Mouse (Mus musculus) C2C12 (cell line): ENCODE data around the gene Stx16. TPM values are rescaled to one million over a fixed set of nuclear protein-coding genes. Genes with fewer than 3 reads are reported as not detected.

ENCODE experiments used
- H3K27me3 ChIP-seq: one replicate; pipeline ENCODE4 v1.6.1; 2011; ENCODE audit not compliant: control insufficient read depth, insufficient read depth, insufficient read length
- H3K36me3 ChIP-seq: one replicate; pipeline ENCODE4 v1.6.1; 2011; ENCODE audit not compliant: control insufficient read depth, insufficient read depth
- H3K4me3 ChIP-seq: one replicate; pipeline ENCODE4 v1.5.1; 2011; ENCODE audit warnings: mild to moderate bottlenecking, control low read depth; ENCODE audit not compliant: poor library complexity, insufficient read depth, severe bottlenecking
- H3K79me2 ChIP-seq: one replicate; pipeline ENCODE4 v1.6.1; 2011; ENCODE audit not compliant: control insufficient read depth, insufficient read depth
- H3K79me3 ChIP-seq: one replicate; pipeline ENCODE4 v1.6.1; 2011; ENCODE audit warnings: low read depth, control low read depth
- H3ac ChIP-seq: one replicate; pipeline ENCODE3; 2011; ENCODE audit warnings: low read depth; ENCODE audit not compliant: control insufficient read depth, insufficient read length
- CEBPB ChIP-seq: IDR thresholded peaks from one replicate; pipeline ENCODE4 v1.6.1; 2011; ENCODE audit warnings: low read depth, mild to moderate bottlenecking, control low read depth, moderate library complexity
- CTCF ChIP-seq: IDR thresholded peaks from one replicate; pipeline ENCODE4 v1.5.1; 2011; ENCODE audit not compliant: control insufficient read depth, insufficient read depth, insufficient read length
- FOSL1 ChIP-seq: IDR thresholded peaks from one replicate; pipeline ENCODE4 v1.8.0; 2011; ENCODE audit warnings: mild to moderate bottlenecking, low read length; ENCODE audit not compliant: poor library complexity, insufficient read depth, severe bottlenecking
- MAX ChIP-seq: IDR thresholded peaks from one replicate; pipeline ENCODE4 v1.6.1; 2011; ENCODE audit warnings: mild to moderate bottlenecking, control low read depth
- MYOD1 ChIP-seq: IDR thresholded peaks from one replicate; pipeline ENCODE4 v1.6.1; 2011; ENCODE audit warnings: low read depth; ENCODE audit not compliant: control insufficient read depth, insufficient read length
- MYOG ChIP-seq: IDR thresholded peaks from one replicate; pipeline ENCODE4 v1.6.1; 2011; ENCODE audit not compliant: control insufficient read depth, insufficient read length; ENCODE audit errors: extremely low read depth
- USF1 ChIP-seq: IDR thresholded peaks from one replicate; pipeline ENCODE4 v1.6.1; 2011; ENCODE audit warnings: low read depth, mild to moderate bottlenecking, control low read depth, moderate library complexity
- polyA plus RNA-seq: library from polyadenylated mRNA; unstranded; fragments of >200 nt; fragmentation: generic; extraction: Trizol; gene quantifications from one replicate; pipeline ENCODE4 v1.2.1, GENCODE M21; 2012; ENCODE audit warnings: missing spikeins

Stx16 gene
- polyA plus RNA-seq, 1 experiment, result 9.8 TPM

- TF ChIP-seq MYOG (no peak), MYOD1 (no peak), FOSL1 (no peak), USF1 (no peak), CTCF (no peak), CEBPB (no peak), MAX (no peak)
- H3K79me3 ChIP-seq, result no peaks in the 10 kb centered on the region
- no peak overlapping the region for H3ac ChIP-seq
- H3K4me3 ChIP-seq, result no peak overlapping the region
- no peaks in the 10 kb centered on the region for H3K79me2 ChIP-seq
- no peaks in the 10 kb centered on the region for H3K27me3 ChIP-seq
- H3K36me3 ChIP-seq, result no peaks in the 10 kb centered on the region
Observed at GRCm38 (mm10) chr2:174069532-174070049, 6.5 kb upstream of the Stx16 start.

GRCm38 (mm10) chr2:174071406-174071805 is 4.7 kb upstream of the Stx16 start:
- H3K27me3 ChIP-seq, result no peaks in the 10 kb centered on the region
- TF ChIP-seq FOSL1 (no peak), USF1 (no peak), MAX (no peak), MYOG (no peak), CEBPB (no peak), CTCF (no peak), MYOD1 (no peak)
- H3K79me2 ChIP-seq, result peaks cover 4% of the 10 kb centered on the region
- no peak overlapping the region for H3ac ChIP-seq
- H3K36me3 ChIP-seq, result no peaks in the 10 kb centered on the region
- H3K4me3 ChIP-seq, result no peak overlapping the region
- H3K79me3 ChIP-seq, result peaks cover under 1% of the 10 kb centered on the region

- Histone ChIP-seq H3K79me2 (peaks cover 23% of the 10 kb centered on the region), H3ac (no peak overlapping the region), H3K36me3 (no peaks in the 10 kb centered on the region), H3K79me3 (peaks cover 18% of the 10 kb centered on the region), H3K4me3 (no peak overlapping the region), H3K27me3 (no peaks in the 10 kb centered on the region)
- TF ChIP-seq FOSL1 (no peak), MAX (no peak), CTCF (no peak)
Observed at GRCm38 (mm10) chr2:174073156-174073790, 2.8 kb upstream of the Stx16 start.

GRCm38 (mm10) chr2:174074621-174075020 is 1.5 kb upstream of the Stx16 start:
- H3K4me3 ChIP-seq, result no peak overlapping the region
- H3K79me2 ChIP-seq, result peaks cover 36% of the 10 kb centered on the region

GRCm38 (mm10) chr2:174075072-174075570 is 987 bp upstream of the Stx16 start:
- H3K4me3 ChIP-seq, result no peak overlapping the region
- TF ChIP-seq MYOD1, result no peak
- TF ChIP-seq MYOG, result no peak
- no peak for TF ChIP-seq FOSL1
- TF ChIP-seq MAX, result no peak
- no peak for TF ChIP-seq CEBPB
- no peak for TF ChIP-seq USF1
- TF ChIP-seq CTCF, result no peak
- H3K79me3 ChIP-seq, result peaks cover 34% of the 10 kb centered on the region
- no peaks in the 10 kb centered on the region for H3K27me3 ChIP-seq
- peaks cover 41% of the 10 kb centered on the region for H3K79me2 ChIP-seq
- H3ac ChIP-seq, result no peak overlapping the region
- H3K36me3 ChIP-seq, result no peaks in the 10 kb centered on the region

More at GRCm38 (mm10) chr2:174074621-174075020, 1.5 kb upstream of the Stx16 start:
- H3K79me3 ChIP-seq, result peaks cover 30% of the 10 kb centered on the region
- H3K27me3 ChIP-seq, result no peaks in the 10 kb centered on the region
- TF ChIP-seq MYOG, result no peak
- no peak for TF ChIP-seq FOSL1
- no peak for TF ChIP-seq MYOD1
- TF ChIP-seq MAX, result no peak
- TF ChIP-seq CEBPB, result no peak
- TF ChIP-seq CTCF, result no peak
- TF ChIP-seq USF1, result no peak
- H3K36me3 ChIP-seq, result no peaks in the 10 kb centered on the region
- H3ac ChIP-seq, result no peak overlapping the region
